Mouse (Mus musculus): ENCODE data around the gene Mex3b. TPM values are rescaled to one million over a fixed set of nuclear protein-coding genes. Genes with fewer than 3 reads are reported as not detected.

The Mex3b gene
- polyA plus RNA-seq (2016; fragmentation: Nextera tagmentation; extraction: Ambion mirVana), result 24.9 and 27.7 TPM in 2 replicates

DNA sequence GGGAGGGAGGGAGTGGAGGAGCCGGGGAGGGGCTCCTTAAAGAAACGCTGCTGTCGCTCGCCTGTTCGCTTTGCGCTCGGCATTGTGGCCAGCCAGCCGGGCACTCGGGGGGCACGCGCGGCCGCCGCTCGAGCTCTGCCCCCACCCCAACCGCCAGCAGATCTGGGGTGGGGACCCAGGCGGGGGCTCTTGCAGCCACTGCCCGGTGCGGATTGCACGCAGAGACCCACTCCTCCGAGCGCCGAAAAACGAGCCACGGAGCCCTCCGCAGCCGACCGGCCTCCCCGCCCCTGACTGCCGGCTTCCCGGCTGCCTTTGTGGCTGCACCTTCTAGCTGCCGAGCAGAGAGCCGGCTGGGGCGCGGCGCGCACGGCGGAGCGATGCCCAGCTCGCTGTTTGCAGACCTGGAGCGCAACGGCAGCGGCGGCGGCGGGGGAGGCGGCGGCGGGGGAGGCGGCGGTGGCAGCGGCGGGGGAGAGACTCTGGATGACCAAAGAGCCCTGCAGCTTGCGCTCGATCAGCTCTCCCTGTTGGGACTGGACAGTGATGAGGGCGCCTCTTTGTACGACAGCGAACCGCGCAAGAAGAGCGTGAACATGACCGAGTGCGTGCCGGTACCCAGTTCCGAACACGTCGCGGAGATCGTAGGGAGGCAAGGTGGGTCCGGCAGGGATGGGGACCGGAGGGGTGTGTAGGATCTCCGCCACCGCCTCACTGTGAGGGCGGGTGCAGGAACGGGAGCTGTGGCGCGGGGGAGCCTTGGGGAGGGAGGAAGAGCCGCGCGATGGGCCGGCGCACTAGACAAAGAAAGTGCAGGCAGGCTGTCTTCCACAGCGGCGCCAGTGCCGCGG is at the start of gene Mex3b:
Gene Mex3b, plus strand, starts transcription at position 63 of the 851 bp plus-strand sequence.
- no peaks in the 10 kb centered on the region for H3K27me3 ChIP-seq (ENCODE audit: insufficient read depth, poor library complexity, severe bottlenecking)
- H3K36me3 ChIP-seq, result peaks cover 36% of the 10 kb centered on the region
- no peaks in the 10 kb centered on the region for H3K9me3 ChIP-seq
- peak within 1 kb of the TSS; percentile 100 for H3K4me3 ChIP-seq
- DNase-seq (ENCODE audit: low spot score), result peak; percentile 60
- under 1% methylated on average over 87 of the region's 87 CpGs for WGBS
- peaks cover 48% of the 10 kb centered on the region for H3K4me1 ChIP-seq (replicated peaks)
- H3K27ac ChIP-seq, result peak within 1 kb of the TSS; percentile 100

DNA sequence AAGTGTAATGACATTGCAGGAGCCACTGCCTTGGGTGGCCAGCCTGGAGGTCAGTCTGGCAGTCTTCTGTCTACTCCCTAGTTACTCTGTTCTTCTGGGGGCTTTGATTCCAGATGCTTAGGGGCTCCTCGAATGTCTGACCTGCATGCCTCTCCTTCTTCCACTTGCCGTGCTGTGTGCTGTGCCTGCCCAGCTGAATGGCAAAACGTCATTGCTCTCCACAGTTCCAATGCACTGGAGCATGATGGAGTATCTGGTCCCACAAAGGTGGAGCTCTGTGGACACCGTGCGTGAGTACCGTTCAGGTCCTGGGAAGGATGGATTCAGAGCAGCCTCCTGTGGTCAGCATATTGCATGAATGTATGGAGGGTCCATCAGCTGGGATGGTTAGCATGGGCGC is 47.6 kb upstream of the Mex3b start:
- no peaks in the 10 kb centered on the region for H3K4me1 ChIP-seq (replicated peaks)
- no peak overlapping the region for H3K4me3 ChIP-seq
- no peaks in the 10 kb centered on the region for H3K36me3 ChIP-seq
- WGBS, result 89% methylated on average over 7 of the region's 7 CpGs
- no peak for DNase-seq (ENCODE audit: low spot score)
- peaks cover 7% of the 10 kb centered on the region; the same call in 1 of the 2 replicates for H3K9me3 ChIP-seq
- H3K27ac ChIP-seq, result no peak overlapping the region
- no peaks in the 10 kb centered on the region for H3K27me3 ChIP-seq (ENCODE audit: insufficient read depth, poor library complexity, severe bottlenecking)

DNA sequence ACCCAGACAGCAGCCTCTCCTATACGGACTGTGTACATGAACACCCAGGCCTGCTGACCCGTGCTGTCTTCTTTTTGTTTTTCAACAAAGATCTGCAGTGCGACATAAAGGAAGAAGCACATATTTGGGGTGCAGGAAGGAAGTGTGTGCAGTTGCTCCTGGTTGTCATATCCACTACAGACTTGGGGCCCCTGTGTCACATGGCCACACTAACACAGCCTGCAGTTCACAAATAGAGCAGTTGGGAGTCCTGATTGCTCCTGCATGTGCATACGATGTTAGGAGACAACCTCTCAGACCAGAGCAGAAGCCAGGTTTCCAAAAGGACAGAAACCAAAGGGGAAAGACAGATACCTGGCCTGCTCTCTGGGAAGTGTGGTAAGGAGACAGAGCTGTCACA is 46.5 kb upstream of the Mex3b start:
- 75% methylated on average over 4 of the region's 4 CpGs for WGBS
- no peaks in the 10 kb centered on the region for H3K27me3 ChIP-seq (ENCODE audit: insufficient read depth, poor library complexity, severe bottlenecking)
- peaks cover 7% of the 10 kb centered on the region; the same call in 1 of the 2 replicates for H3K9me3 ChIP-seq
- no peaks in the 10 kb centered on the region for H3K36me3 ChIP-seq
- H3K27ac ChIP-seq, result no peak overlapping the region
- DNase-seq (ENCODE audit: low spot score), result no peak
- no peak overlapping the region for H3K4me3 ChIP-seq
- H3K4me1 ChIP-seq (replicated peaks), result no peaks in the 10 kb centered on the region

DNA sequence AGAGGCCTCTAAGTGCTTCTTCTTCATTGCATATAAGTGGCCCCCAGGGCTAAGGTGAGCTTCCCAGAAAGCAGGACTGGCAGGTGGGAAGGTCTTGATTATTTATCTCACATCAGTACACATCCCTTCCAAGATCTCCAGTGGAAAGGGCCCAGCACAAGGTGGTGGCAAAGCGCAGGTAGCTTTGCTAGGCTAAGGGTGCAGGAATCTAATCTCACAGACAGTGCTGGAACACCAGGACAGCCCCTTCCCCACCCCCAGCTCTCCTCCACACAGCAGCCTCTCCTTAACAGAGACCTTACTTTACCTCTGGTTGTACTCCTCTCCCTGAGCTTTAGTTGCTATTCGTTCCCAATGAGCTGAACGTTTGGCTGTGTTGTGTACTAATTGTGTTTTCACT is 45.6 kb upstream of the Mex3b start:
- no peak overlapping the region for H3K27ac ChIP-seq
- H3K36me3 ChIP-seq, result no peaks in the 10 kb centered on the region
- no peak overlapping the region for H3K4me3 ChIP-seq
- no peak for DNase-seq (ENCODE audit: low spot score)
- no peaks in the 10 kb centered on the region for H3K27me3 ChIP-seq (ENCODE audit: insufficient read depth, poor library complexity, severe bottlenecking)
- whole genome bisulfite sequencing, result 86% methylated on average over 3 of the region's 3 CpGs
- H3K9me3 ChIP-seq, result peaks cover 6% of the 10 kb centered on the region; the same call in 1 of the 2 replicates
- H3K4me1 ChIP-seq (replicated peaks), result no peaks in the 10 kb centered on the region

DNA sequence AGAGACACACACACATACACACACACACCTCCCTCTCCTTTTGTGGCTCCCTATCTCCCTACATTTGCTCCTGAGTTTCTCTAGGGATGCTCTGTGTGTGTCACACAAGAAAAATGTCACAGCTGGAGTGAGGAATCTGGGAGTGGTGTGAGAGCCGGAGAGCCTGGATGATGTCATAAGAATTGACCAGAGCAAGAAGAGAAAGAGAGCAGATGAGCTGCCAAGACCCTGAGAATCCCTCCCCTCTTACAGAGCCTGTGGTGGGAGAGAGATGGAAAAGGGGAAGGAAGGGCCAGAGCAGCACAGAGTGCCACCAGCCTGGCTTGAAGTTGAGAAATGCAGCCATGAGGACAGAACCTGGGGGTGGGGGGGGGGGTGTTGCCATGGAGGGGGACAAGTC is 44.6 kb upstream of the Mex3b start:
- no peaks in the 10 kb centered on the region for H3K4me1 ChIP-seq (replicated peaks)
- DNase-seq (ENCODE audit: low spot score), result no peak
- no peaks in the 10 kb centered on the region for H3K36me3 ChIP-seq
- H3K27ac ChIP-seq, result no peak overlapping the region
- H3K27me3 ChIP-seq (ENCODE audit: insufficient read depth, poor library complexity, severe bottlenecking), result no peaks in the 10 kb centered on the region
- WGBS, result 48% methylated on average over 1 of the region's 1 CpGs
- H3K9me3 ChIP-seq, result no peaks in the 10 kb centered on the region
- no peak overlapping the region for H3K4me3 ChIP-seq

DNA sequence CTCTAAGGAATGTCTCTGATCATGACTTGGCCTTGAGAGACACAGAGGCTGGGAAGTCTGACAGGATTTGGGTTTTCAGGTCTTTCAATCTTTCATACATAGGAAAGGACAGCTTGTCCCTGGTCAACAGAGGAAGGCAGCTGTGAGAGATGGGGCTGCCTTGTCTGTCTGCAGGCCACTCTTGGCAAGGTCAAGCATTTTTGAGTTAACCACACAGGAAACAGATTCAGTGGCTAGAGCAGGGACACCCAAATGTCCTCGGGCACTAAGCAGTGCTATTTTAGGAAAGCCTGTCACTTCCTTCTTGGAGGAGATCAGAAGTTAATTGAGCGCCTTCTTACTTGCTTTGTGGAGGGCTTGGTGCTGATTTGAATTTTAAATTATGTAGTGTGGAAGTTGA is 38.9 kb upstream of the Mex3b start:
- Histone ChIP-seq H3K27ac (no peak overlapping the region), H3K27me3 (ENCODE audit: insufficient read depth, poor library complexity, severe bottlenecking) (no peaks in the 10 kb centered on the region), H3K4me3 (no peak overlapping the region), H3K4me1 (replicated peaks) (no peaks in the 10 kb centered on the region), H3K9me3 (no peaks in the 10 kb centered on the region), H3K36me3 (no peaks in the 10 kb centered on the region)
- WGBS, result 63% methylated on average over 2 of the region's 2 CpGs
- DNase-seq (ENCODE audit: low spot score), result no peak

DNA sequence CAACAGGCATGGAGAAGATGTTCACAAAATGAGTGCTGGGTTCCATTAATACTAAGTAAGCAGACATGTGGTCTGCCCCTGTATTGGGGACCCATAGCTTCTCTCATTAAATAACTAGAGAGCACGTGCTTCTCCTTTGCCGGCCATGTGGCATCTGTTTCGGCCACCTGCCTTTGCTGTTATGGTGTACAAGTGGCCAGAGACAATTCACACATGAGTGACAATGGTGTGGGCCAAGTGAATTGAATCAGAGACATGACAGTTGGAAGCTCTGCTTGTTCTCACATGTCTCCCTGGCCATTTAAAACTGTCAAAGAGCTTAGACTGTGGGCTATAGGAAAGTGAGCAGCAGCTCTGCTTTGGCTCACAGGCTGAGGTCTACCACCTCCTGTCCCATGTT is 37.6 kb upstream of the Mex3b start:
- Histone ChIP-seq H3K4me1 (replicated peaks) (no peaks in the 10 kb centered on the region), H3K27ac (no peak overlapping the region), H3K9me3 (no peaks in the 10 kb centered on the region), H3K27me3 (ENCODE audit: insufficient read depth, poor library complexity, severe bottlenecking) (no peaks in the 10 kb centered on the region), H3K36me3 (no peaks in the 10 kb centered on the region), H3K4me3 (no peak overlapping the region)
- WGBS, result 89% methylated on average over 3 of the region's 3 CpGs
- no peak for DNase-seq (ENCODE audit: low spot score)

DNA sequence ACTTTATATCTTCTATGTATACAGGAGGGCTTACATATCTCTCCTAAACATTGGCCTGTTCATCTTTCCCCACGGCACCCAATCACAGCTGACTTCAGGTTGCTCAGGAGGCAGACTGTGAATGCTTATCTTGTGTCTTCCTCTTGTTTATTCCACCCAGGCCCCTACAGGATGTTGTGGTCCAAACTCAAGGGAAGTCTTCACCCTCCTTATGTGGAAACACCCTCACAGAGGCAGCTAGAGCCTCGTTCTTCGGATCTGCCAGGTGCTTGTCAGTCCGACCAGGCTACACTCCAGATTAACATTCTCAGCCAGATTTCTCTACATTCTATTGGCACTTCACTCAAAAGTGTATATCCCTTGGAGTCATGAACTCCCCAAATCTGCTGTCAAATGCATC is 32.7 kb upstream of the Mex3b start:
- WGBS, result 87% methylated on average over 4 of the region's 4 CpGs

DNA sequence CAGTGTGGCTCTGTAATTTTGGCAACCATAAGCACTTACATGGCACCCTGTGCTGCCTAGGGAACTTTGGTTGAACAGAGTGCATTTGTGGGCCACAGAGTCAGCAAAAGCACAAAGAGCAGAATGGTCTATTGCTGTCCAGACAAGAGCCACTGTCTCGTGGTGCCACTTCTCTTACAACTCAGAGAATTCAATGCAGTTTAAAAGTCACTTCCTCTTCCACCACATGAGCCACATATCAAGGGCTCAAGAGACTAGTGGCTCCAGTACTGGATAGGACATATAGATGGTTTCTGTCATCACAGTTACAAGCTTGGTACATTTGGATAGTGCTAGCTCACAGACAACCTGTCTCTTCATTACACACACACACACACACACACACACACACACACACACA is 28.7 kb upstream of the Mex3b start:
- Histone ChIP-seq H3K27me3 (ENCODE audit: insufficient read depth, poor library complexity, severe bottlenecking) (no peaks in the 10 kb centered on the region), H3K4me3 (no peak overlapping the region), H3K36me3 (no peaks in the 10 kb centered on the region), H3K9me3 (no peaks in the 10 kb centered on the region), H3K4me1 (replicated peaks) (peaks cover 23% of the 10 kb centered on the region), H3K27ac (0 out of 2 replicates have a peak overlapping the region, but pooled peaks have one; percentile 14)
- no peak for DNase-seq (ENCODE audit: low spot score)
- 55% methylated on average over 1 of the region's 1 CpGs for WGBS

More for the DNA sequence above, 32.7 kb upstream of the Mex3b start:
- no peaks in the 10 kb centered on the region for H3K36me3 ChIP-seq
- peaks cover 11% of the 10 kb centered on the region for H3K4me1 ChIP-seq (replicated peaks)
- no peaks in the 10 kb centered on the region for H3K9me3 ChIP-seq
- H3K4me3 ChIP-seq, result no peak overlapping the region
- no peak overlapping the region for H3K27ac ChIP-seq
- DNase-seq (ENCODE audit: low spot score), result no peak
- H3K27me3 ChIP-seq (ENCODE audit: insufficient read depth, poor library complexity, severe bottlenecking), result no peaks in the 10 kb centered on the region

DNA sequence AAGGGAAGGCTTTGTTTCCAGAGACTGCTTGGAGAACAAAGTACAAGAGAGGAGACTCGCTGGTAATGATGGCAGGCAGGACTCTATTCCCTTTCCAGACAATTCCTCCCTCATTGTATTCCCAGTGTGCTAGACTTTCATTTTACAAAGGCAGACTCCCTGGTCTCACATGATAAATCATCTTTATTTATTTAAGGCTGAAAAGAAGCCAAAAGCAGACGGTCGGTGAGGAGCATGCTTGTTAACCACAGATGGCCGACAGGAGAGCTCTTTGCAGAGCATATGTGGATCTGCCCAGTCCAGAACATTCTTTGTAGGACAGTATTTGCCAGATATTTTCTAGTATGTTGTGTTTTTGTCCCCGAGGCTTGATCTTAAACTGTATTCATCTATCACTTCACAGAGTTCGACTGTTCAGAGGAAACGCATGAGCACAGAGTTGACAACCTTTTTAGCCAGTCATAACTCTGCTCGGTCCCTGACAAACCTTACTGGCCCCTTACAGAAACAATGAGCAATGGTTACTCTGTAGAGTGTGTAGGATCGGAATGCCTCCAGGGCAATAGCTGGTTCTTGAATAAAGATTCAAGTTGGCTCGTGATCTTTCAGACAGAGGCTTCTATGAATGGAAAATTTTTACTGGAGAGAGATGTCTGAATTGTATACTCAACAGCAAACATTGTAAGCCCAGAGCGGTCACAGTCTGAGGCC is 28.0 kb upstream of the Mex3b start:
- Histone ChIP-seq H3K9me3 (no peaks in the 10 kb centered on the region), H3K36me3 (no peaks in the 10 kb centered on the region), H3K27me3 (ENCODE audit: insufficient read depth, poor library complexity, severe bottlenecking) (no peaks in the 10 kb centered on the region), H3K4me1 (replicated peaks) (peaks cover 23% of the 10 kb centered on the region), H3K4me3 (no peak overlapping the region), H3K27ac (0 out of 2 replicates have a peak overlapping the region, but pooled peaks have one; percentile 14)
- DNase-seq (ENCODE audit: low spot score), result no peak
- 69% methylated on average over 11 of the region's 11 CpGs for WGBS

DNA sequence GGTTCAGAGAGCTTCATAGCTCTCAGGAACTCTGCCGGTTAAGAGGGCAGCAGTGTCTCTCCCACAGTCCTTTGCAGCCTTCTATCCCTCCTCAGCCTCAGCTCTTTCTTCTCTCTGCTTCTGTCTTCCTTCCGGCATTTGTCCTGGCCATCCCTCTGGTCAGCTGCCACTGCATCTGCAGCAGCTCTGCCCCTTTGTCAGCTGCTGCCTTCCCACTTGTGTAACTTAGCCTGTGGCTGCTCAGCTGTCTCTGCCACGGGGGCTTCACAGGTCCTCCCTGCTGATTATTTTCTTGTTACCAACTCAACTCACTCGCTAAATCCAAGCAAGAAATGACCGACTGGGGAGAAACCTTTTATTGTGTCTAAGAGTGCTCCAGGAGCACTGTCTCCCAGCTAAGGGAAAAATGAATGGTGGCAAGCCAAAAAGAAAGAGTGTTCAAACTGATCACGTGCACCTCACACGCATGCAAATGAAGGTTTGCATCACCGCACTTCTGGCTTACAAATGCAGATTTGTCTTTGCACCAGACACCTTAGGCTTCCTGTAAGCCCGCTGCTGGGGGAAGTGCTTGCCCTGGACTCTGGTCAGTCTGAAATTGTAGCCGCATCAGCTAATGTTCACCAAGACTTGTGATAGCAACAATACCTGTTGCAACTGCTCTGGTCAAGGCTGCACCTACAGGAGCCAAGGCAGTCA is 24.8 kb upstream of the Mex3b start:
- DNase-seq (ENCODE audit: low spot score), result no peak
- no peak overlapping the region for H3K4me3 ChIP-seq
- H3K36me3 ChIP-seq, result no peaks in the 10 kb centered on the region
- H3K9me3 ChIP-seq, result no peaks in the 10 kb centered on the region
- peak overlapping the region; percentile 74 for H3K27ac ChIP-seq
- no peaks in the 10 kb centered on the region for H3K27me3 ChIP-seq (ENCODE audit: insufficient read depth, poor library complexity, severe bottlenecking)
- 47% methylated on average over 10 of the region's 10 CpGs for WGBS
- H3K4me1 ChIP-seq (replicated peaks), result peaks cover 19% of the 10 kb centered on the region

DNA sequence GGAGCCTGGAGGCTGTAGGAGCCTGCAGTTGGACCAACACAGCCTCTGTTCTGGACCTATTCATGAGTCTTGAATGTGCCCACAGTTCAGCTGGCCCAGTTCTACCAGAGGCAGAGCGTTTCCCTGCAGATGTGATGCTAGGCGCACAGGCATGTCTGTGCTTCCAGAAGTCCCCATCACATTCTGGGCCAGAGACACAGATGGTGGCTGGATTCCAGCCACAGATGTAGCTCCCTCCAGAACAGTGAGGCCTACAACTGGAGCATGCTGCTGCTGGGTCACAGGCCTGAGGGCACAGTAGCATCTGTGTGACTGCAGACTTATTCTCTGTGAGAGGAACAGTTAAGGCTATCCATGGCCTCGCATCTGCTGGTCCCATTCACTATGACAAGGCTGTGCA is 16.4 kb upstream of the Mex3b start:
- Histone ChIP-seq H3K27me3 (ENCODE audit: insufficient read depth, poor library complexity, severe bottlenecking) (no peaks in the 10 kb centered on the region), H3K4me3 (no peak overlapping the region), H3K4me1 (replicated peaks) (peaks cover 16% of the 10 kb centered on the region), H3K27ac (no peak overlapping the region; the same call in 1 of the 2 replicates), H3K9me3 (no peaks in the 10 kb centered on the region), H3K36me3 (no peaks in the 10 kb centered on the region)
- DNase-seq (ENCODE audit: low spot score), result no peak
- 87% methylated on average over 3 of the region's 3 CpGs for WGBS
